Mouse (Mus musculus): ENCODE data around the gene Tmem222. TPM values are rescaled to one million over a fixed set of nuclear protein-coding genes. Genes with fewer than 3 reads are reported as not detected.

Tmem222 gene
- polyA plus RNA-seq, 1 experiment from 2014 or later, result 57.1 TPM

- no peak for ATAC-seq (ENCODE audit: extremely low read depth, insufficient number of reproducible peaks, low FRiP score, low TSS enrichment)
- 5% methylated on average over 31 of the region's 31 CpGs for WGBS
- Histone ChIP-seq H3K9me3 (no peaks in the 10 kb centered on the region), H3K9ac (peak overlapping the region; percentile 75), H3K27me3 (replicated peaks) (peaks cover 99% of the 10 kb centered on the region), H3K4me3 (peak overlapping the region; percentile 52), H3K36me3 (no peaks in the 10 kb centered on the region), H3K4me1 (peaks cover 20% of the 10 kb centered on the region), H3K4me2 (peak overlapping the region; percentile 81), H3K27ac (replicated peaks) (no peak overlapping the region)
Observed at GRCm38 (mm10) chr4:133251214-133251613, 26.4 kb downstream of the Tmem222 start.

- H3K9me3 ChIP-seq, result no peaks in the 10 kb centered on the region
- H3K27me3 ChIP-seq (replicated peaks), result peaks cover 99% of the 10 kb centered on the region
- peak overlapping the region; percentile 52 for H3K4me3 ChIP-seq
- H3K4me2 ChIP-seq, result peak overlapping the region; percentile 81
- H3K9ac ChIP-seq, result peak overlapping the region; percentile 75
- H3K4me1 ChIP-seq, result peaks cover 20% of the 10 kb centered on the region
- H3K27ac ChIP-seq (replicated peaks), result no peak overlapping the region
- 4% methylated on average over 22 of the region's 22 CpGs for WGBS
- no peak for ATAC-seq (ENCODE audit: extremely low read depth, insufficient number of reproducible peaks, low FRiP score, low TSS enrichment)
- no peaks in the 10 kb centered on the region for H3K36me3 ChIP-seq
Observed at GRCm38 (mm10) chr4:133250609-133251008, 27.0 kb downstream of the Tmem222 start.

GRCm38 (mm10) chr4:133247806-133248449 is 29.7 kb downstream of the Tmem222 start:
- H3K4me2 ChIP-seq, result no peak overlapping the region
- H3K36me3 ChIP-seq, result no peaks in the 10 kb centered on the region
- peaks cover 97% of the 10 kb centered on the region for H3K27me3 ChIP-seq (replicated peaks)
- H3K9me3 ChIP-seq, result no peaks in the 10 kb centered on the region
- H3K9ac ChIP-seq, result no peak overlapping the region
- 56% methylated on average over 13 of the region's 13 CpGs for WGBS
- no peak overlapping the region for H3K4me3 ChIP-seq
- H3K27ac ChIP-seq (replicated peaks), result no peak overlapping the region
- ATAC-seq (ENCODE audit: extremely low read depth, insufficient number of reproducible peaks, low FRiP score, low TSS enrichment), result no peak
- H3K4me1 ChIP-seq, result peaks cover 29% of the 10 kb centered on the region

- Histone ChIP-seq H3K4me3 (peak overlapping the region; percentile 6; the same call in 1 of the 2 replicates), H3K9ac (0 out of 2 replicates have a peak overlapping the region, but pooled peaks have one; percentile 8), H3K27ac (replicated peaks) (no peak overlapping the region), H3K4me2 (peak overlapping the region; percentile 8), H3K27me3 (replicated peaks) (peaks cover 97% of the 10 kb centered on the region), H3K36me3 (no peaks in the 10 kb centered on the region), H3K4me1 (peaks cover 32% of the 10 kb centered on the region), H3K9me3 (no peaks in the 10 kb centered on the region)
- no peak for ATAC-seq (ENCODE audit: extremely low read depth, insufficient number of reproducible peaks, low FRiP score, low TSS enrichment)
- 26% methylated on average over 15 of the region's 15 CpGs for WGBS
Observed at GRCm38 (mm10) chr4:133247072-133247471, 30.5 kb downstream of the Tmem222 start.

- H3K4me1 ChIP-seq, result peaks cover 34% of the 10 kb centered on the region
- H3K9me3 ChIP-seq, result no peaks in the 10 kb centered on the region
- ATAC-seq (ENCODE audit: extremely low read depth, insufficient number of reproducible peaks, low FRiP score, low TSS enrichment), result no peak
- no peak overlapping the region for H3K4me3 ChIP-seq
- H3K4me2 ChIP-seq, result no peak overlapping the region
- H3K36me3 ChIP-seq, result no peaks in the 10 kb centered on the region
- H3K9ac ChIP-seq, result no peak overlapping the region
- peaks cover 78% of the 10 kb centered on the region for H3K27me3 ChIP-seq (replicated peaks)
- no peak overlapping the region for H3K27ac ChIP-seq (replicated peaks)
- 81% methylated on average over 1 of the region's 1 CpGs for whole genome bisulfite sequencing
Observed at GRCm38 (mm10) chr4:133244289-133244688, 33.3 kb downstream of the Tmem222 start.

GRCm38 (mm10) chr4:133243538-133243937 is 34.1 kb downstream of the Tmem222 start:
- peaks cover 74% of the 10 kb centered on the region for H3K27me3 ChIP-seq (replicated peaks)
- ATAC-seq (ENCODE audit: extremely low read depth, insufficient number of reproducible peaks, low FRiP score, low TSS enrichment), result no peak
- WGBS, result 45% methylated on average over 13 of the region's 13 CpGs

GRCm38 (mm10) chr4:133242710-133243109 is 34.9 kb downstream of the Tmem222 start:
- peaks cover 65% of the 10 kb centered on the region for H3K27me3 ChIP-seq (replicated peaks)
- H3K9ac ChIP-seq, result no peak overlapping the region
- peaks cover 34% of the 10 kb centered on the region for H3K4me1 ChIP-seq
- no peaks in the 10 kb centered on the region for H3K9me3 ChIP-seq
- no peak overlapping the region for H3K4me3 ChIP-seq
- H3K27ac ChIP-seq (replicated peaks), result no peak overlapping the region
- WGBS, result 69% methylated on average over 9 of the region's 9 CpGs
- no peak overlapping the region for H3K4me2 ChIP-seq
- H3K36me3 ChIP-seq, result no peaks in the 10 kb centered on the region
- ATAC-seq (ENCODE audit: extremely low read depth, insufficient number of reproducible peaks, low FRiP score, low TSS enrichment), result no peak

More at GRCm38 (mm10) chr4:133243538-133243937, 34.1 kb downstream of the Tmem222 start:
- no peaks in the 10 kb centered on the region for H3K36me3 ChIP-seq
- no peak overlapping the region for H3K4me3 ChIP-seq
- no peak overlapping the region for H3K27ac ChIP-seq (replicated peaks)
- H3K9ac ChIP-seq, result peak overlapping the region; percentile 40; the same call in 1 of the 2 replicates
- no peak overlapping the region for H3K4me2 ChIP-seq
- H3K9me3 ChIP-seq, result no peaks in the 10 kb centered on the region
- H3K4me1 ChIP-seq, result peaks cover 34% of the 10 kb centered on the region

- Histone ChIP-seq H3K4me3 (peak overlapping the region; percentile 70), H3K9me3 (no peaks in the 10 kb centered on the region), H3K9ac (peak overlapping the region; percentile 69; the same call in 1 of the 2 replicates), H3K4me1 (peaks cover 28% of the 10 kb centered on the region), H3K4me2 (peak overlapping the region; percentile 97), H3K27ac (replicated peaks) (peak overlapping the region; percentile 79; the same call in 1 of the 2 replicates), H3K36me3 (no peaks in the 10 kb centered on the region), H3K27me3 (replicated peaks) (peaks cover 60% of the 10 kb centered on the region)
- WGBS, result 18% methylated on average over 11 of the region's 11 CpGs
- no peak for ATAC-seq (ENCODE audit: extremely low read depth, insufficient number of reproducible peaks, low FRiP score, low TSS enrichment)
Observed at GRCm38 (mm10) chr4:133241910-133242309, 35.7 kb downstream of the Tmem222 start.

- ATAC-seq (ENCODE audit: extremely low read depth, insufficient number of reproducible peaks, low FRiP score, low TSS enrichment), result peak; percentile 89
- peak overlapping the region; percentile 85 for H3K9ac ChIP-seq
- peak overlapping the region; percentile 79 for H3K27ac ChIP-seq (replicated peaks)
- peak overlapping the region; percentile 97 for H3K4me2 ChIP-seq
- peak overlapping the region; percentile 70 for H3K4me3 ChIP-seq
- H3K4me1 ChIP-seq, result peaks cover 31% of the 10 kb centered on the region
- no peaks in the 10 kb centered on the region for H3K9me3 ChIP-seq
- under 1% methylated on average over 75 of the region's 78 CpGs for WGBS
- no peaks in the 10 kb centered on the region for H3K36me3 ChIP-seq
- peaks cover 56% of the 10 kb centered on the region for H3K27me3 ChIP-seq (replicated peaks)
Observed at GRCm38 (mm10) chr4:133240934-133241908, 36.4 kb downstream of the Tmem222 start.

GRCm38 (mm10) chr4:133240490-133240921 is 37.1 kb downstream of the Tmem222 start, which contains the start of gene Map3k6:
Gene Map3k6, plus strand, starts transcription at chr4:133240818.
- WGBS, result 5% methylated on average over 16 of the region's 16 CpGs

GRCm38 (mm10) chr4:133237911-133238310 is 39.7 kb downstream of the Tmem222 start:
- H3K36me3 ChIP-seq, result no peaks in the 10 kb centered on the region
- no peak for ATAC-seq (ENCODE audit: extremely low read depth, insufficient number of reproducible peaks, low FRiP score, low TSS enrichment)
- peaks cover 27% of the 10 kb centered on the region for H3K4me1 ChIP-seq
- no peak overlapping the region for H3K4me2 ChIP-seq
- peaks cover 41% of the 10 kb centered on the region for H3K27me3 ChIP-seq (replicated peaks)
- H3K27ac ChIP-seq (replicated peaks), result no peak overlapping the region
- no peak overlapping the region for H3K9ac ChIP-seq
- no peaks in the 10 kb centered on the region for H3K9me3 ChIP-seq
- no peak overlapping the region for H3K4me3 ChIP-seq
- WGBS, result 43% methylated on average over 4 of the region's 4 CpGs

More at GRCm38 (mm10) chr4:133240490-133240921, 37.1 kb downstream of the Tmem222 start, which contains the start of gene Map3k6:
- Histone ChIP-seq H3K9me3 (no peaks in the 10 kb centered on the region), H3K36me3 (no peaks in the 10 kb centered on the region), H3K4me3 (peak within 1 kb of the TSS; percentile 70), H3K27me3 (replicated peaks) (peaks cover 53% of the 10 kb centered on the region), H3K9ac (peak within 1 kb of the TSS; percentile 85), H3K4me2 (peak within 1 kb of the TSS; percentile 97), H3K4me1 (peaks cover 31% of the 10 kb centered on the region), H3K27ac (replicated peaks) (peak within 1 kb of the TSS; percentile 79)
- ATAC-seq (ENCODE audit: extremely low read depth, insufficient number of reproducible peaks, low FRiP score, low TSS enrichment), result no peak

Measured in heart, embryonic 13.5 days (tissue).